Comparison of ENCODE assay signal across 18 mouse cellular contexts in the genomic region with DNA sequence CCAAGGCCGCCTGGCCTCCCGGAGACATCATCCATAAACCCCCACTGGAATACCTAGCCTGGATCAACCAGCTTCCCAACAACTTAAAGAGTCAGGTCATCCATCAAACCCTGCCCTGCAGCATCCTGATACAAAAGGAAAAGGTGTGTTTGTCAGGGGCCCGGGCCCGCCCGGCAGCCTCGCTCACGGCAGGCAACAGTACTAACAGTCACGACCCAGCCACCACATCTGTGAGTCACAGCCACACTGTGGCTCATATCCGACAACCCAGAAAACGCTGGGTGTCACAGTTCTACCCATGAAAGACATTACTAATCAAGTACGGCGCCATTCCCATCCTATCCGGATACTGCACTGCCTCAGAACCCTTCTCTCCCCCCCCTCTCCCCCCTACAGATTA. TPM values are rescaled to one million over a fixed set of nuclear protein-coding genes. Genes with fewer than 3 reads are reported as not detected.
"Had no signal": no experiment of that assay in that cellular context is flagged by ENCODE, and none has a peak within 500 bp of the region (broad histone marks: within the 10 kb centered on the region; RNA-seq: fewer than 3 reads in every experiment).

No protein-coding gene starts in this region.

- H3K4me3 ChIP-seq: midbrain, embryonic 12.5 days; midbrain, embryonic 15.5 days; neural tube, embryonic 12.5 days; stomach, embryonic 15.5 days had no signal

- DNase-seq: lung, adult 18-20 months; lung, embryonic 14.5 days; lung, postnatal 10 days; thymus, adult 18-20 months; thymus, postnatal 14 days; thymus, postnatal 36 days had no signal

- ATAC-seq: midbrain, embryonic 15.5 days had no signal

- H3K9me3 ChIP-seq: midbrain, embryonic 12.5 days; midbrain, embryonic 15.5 days; neural tube, embryonic 12.5 days; stomach, embryonic 15.5 days had no signal

- H3K4me2 ChIP-seq: lung, embryonic 14.5 days; midbrain, embryonic 12.5 days; midbrain, embryonic 15.5 days; neural tube, embryonic 12.5 days; stomach, embryonic 15.5 days had no signal

- H3K27me3 ChIP-seq: midbrain, embryonic 15.5 days; neural tube, embryonic 12.5 days; stomach, embryonic 15.5 days had no signal

- H3K4me1 ChIP-seq: megakaryocyte, embryonic 14.5 days; midbrain, embryonic 12.5 days; midbrain, embryonic 15.5 days; neural tube, embryonic 12.5 days; stomach, embryonic 15.5 days had no signal

- H3K9ac ChIP-seq: liver, embryonic 14.5 days; lung, embryonic 14.5 days; midbrain, embryonic 12.5 days; midbrain, embryonic 15.5 days; neural tube, embryonic 12.5 days; stomach, embryonic 15.5 days had no signal

- H3K27ac ChIP-seq: liver, embryonic 14.5 days; macrophage; midbrain, embryonic 12.5 days; midbrain, embryonic 15.5 days; neural tube, embryonic 12.5 days; stomach, embryonic 15.5 days had no signal

- H3K36me3 ChIP-seq: midbrain, embryonic 12.5 days; midbrain, embryonic 15.5 days; neural tube, embryonic 12.5 days; stomach, embryonic 15.5 days had no signal

RNA-seq across cellular contexts. Expression of a gene that starts 9.2 kb away (rescaled TPM):
- polyA plus RNA-seq: liver, embryonic 14.5 days; liver, embryonic 16.5 days; lung, embryonic 14.5 days; lung, embryonic 16.5 days; macrophage; midbrain, embryonic 12.5 days; midbrain, embryonic 15.5 days; midbrain, postnatal 0 days; neural tube, embryonic 12.5 days; neural tube, embryonic 14.5 days; stomach, embryonic 15.5 days had no signal

RNA-seq across cellular contexts. Expression of a gene that starts 45.6 kb away (rescaled TPM):
- polyA plus RNA-seq: liver, embryonic 16.5 days; lung, embryonic 14.5 days; lung, embryonic 16.5 days; macrophage; spleen, adult 2 months; stomach, embryonic 15.5 days had no signal

RNA-seq across cellular contexts. Expression of a gene that starts 48.6 kb away (rescaled TPM):
- polyA plus RNA-seq: macrophage had no signal
